Mouse (Mus musculus) layer of hippocampus, adult 11-12 months (tissue): ENCODE results near the gene Eef1a1.
"Not testable (repeated sequence)": the region's sequence is repeated elsewhere in the genome, so short reads cannot be mapped to it uniquely, and the experiment has no call there.

Experiments used
- DNase-seq: peaks from one replicate; pipeline ENCODE4 v3.0.0; 2022; ENCODE audit warnings: low spot score

The Eef1a1 gene

DNA sequence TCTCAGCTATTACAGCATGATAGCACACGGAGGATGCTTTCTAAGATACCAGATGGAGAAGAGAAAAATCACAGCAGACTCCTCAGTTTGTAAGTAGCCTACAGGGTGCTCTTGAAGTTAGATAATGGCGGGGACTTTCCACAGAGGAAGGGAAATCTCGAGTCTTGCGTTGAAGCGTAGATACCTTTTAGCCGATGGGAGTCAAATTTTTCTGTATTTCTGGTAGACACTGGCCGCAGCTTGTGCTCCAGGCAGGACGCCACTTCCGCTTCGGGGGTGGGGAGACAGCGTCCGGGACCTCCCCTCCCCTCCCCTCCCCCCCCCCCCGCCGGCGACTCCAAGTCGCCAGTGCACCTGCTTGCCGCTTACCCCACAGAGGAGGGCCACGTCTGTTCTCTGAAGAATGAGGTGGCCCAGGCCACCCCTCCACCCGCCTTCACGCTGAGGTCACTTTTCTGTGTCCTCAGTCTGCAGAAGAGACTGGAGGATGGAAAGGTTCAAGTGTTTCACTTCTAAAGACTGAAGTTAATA is at the start of gene Eef1a1:
TSS of gene Eef1a1 (minus strand) at position 262 of the 531 bp plus-strand sequence.
- peak; percentile 49 for DNase-seq

DNA sequence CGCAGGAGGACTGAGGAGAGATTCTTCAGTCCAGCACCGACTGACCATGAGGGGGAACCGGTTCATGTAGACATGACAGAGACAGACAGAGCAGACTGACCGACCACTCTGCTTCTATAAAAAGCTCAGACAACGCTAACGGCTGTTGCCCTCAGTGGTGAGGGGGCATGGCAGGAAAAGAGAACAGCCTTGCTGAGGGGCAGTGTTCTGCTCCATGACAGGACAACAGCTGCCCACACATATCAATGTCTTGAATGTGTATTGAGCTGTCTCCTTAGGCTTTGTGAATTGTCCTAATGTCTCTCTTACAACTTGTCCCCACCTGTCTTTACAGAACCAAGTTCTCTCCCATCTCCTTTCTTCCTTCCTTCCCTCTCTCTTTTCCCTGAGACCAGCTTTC is 49.5 kb upstream of the Eef1a1 start:
- DNase-seq: no peak

DNA sequence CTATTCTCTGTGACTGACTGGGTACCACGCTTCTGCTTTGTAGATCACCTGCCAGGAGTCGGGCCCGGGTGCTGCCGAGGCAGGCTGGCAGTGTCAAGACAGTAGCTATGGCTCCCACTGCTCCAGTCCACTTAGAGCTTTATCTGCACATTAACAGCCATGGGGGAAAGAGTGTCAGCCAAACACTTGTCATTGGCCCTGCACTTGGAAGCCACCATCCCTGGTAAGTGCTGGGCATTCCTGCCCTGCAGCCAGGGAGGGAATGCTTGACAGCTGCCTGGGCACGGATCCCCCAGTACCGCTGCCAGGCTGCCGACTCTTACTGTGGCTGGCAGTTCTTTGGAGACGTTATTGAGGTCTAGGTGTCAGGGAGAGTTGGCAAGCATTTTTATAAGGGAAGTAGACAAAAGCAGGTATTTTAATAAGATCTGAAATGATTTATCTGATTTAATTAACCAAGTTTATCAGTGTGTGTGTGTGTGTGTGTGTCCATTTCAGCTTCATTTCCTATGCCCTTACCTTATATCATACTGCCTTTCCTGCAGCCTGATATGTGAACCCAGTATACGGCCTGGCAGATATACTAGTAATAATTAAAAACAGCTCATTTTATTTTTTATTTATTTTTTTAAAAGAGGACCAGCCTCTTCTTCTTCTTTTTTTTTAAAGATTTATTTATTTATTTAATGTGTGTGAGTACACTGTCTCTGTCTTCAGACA is 48.4 kb upstream of the Eef1a1 start:
- no peak for DNase-seq

DNA sequence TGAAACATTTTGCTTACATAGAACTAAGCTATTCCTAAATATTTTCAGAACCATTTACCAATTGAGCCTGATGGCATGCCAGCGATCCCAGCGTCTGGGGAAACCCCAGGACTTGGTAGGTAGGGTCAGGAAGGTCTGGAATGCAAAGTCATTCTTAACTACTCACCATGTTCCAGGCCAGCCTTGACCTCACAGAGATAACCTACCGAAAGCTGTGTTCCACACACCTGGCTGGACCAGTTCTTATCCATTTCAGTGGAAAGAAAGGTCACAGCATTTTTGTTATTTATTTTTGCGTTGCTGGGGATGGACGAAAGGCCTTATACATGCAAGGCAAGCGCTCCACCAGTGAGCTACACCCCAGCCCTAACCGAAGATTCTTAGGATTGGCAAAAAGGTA is 45.7 kb upstream of the Eef1a1 start:
- DNase-seq: no peak

DNA sequence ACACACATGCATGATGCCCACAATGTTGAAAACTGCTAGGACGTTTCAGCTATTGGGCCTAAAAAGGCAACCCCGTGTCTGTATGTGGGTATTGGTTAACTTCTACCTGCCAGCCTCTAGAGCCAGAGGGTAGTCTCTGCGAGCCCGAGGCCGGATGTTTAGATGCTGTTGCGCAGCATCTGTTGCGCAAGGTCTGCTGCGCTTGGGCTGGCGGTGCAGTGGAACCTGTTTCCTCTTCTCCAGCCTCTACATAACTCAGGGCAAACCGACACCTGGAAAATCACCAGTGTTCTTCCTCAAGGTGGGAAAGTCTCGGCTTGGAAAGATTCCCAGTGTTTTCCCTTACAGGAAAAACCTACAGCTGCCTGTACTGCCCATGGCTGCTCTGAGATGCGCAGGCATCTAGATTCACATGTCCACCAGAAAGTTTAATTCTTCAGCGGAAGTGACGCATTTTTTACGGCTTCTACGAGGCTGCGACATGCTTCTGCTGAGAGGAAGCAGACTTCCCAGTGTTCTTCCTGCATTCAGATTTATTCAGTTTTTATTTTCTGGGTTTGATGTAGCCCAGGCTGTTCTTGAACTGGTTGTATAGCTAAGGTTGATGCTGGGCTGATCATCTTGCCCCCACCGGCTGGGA is 44.5 kb upstream of the Eef1a1 start:
- DNase-seq: peak; percentile 16

DNA sequence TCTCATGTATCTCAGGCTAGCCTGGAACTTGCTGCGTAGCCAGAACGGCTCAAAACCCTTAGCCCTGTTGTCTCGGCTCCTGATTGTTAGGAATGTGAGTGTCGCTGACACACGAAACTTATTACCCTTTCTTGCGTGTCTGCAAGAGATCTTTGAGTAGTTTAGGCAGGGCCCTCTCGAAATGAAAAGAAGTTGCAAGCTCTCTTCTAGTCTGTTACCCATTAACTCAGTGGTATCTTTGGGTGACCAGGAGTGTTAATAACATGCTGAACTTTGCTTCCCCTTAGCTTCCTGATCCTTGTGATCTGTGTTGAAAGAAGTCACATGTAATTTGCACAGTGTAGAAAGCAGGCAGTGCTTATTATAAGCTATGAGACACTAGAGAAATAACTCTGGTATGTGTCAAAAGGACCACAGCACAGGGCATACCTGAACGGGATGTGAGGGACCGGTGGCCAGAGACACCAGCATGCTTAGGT is 43.4 kb upstream of the Eef1a1 start:
- no peak for DNase-seq

DNA sequence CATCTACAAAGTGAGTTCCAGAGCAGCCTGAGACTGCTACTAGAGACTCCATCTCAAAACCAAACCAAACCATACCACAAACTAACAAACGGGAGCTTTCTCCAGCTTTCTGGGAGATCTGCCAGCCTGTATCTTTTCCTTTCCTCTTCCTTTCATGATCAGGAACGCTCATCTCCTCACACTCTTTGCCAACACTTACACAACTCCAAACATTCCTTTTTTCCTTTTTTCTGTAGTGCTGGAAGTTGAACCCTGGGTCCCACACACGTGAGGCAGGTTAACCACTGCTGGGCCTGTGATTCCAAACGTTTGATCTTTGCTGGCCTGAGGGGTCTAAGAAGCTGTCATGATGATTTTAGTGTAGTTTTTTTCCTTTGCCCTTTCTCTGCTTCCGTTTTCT is 42.9 kb upstream of the Eef1a1 start:
- DNase-seq: no peak

DNA sequence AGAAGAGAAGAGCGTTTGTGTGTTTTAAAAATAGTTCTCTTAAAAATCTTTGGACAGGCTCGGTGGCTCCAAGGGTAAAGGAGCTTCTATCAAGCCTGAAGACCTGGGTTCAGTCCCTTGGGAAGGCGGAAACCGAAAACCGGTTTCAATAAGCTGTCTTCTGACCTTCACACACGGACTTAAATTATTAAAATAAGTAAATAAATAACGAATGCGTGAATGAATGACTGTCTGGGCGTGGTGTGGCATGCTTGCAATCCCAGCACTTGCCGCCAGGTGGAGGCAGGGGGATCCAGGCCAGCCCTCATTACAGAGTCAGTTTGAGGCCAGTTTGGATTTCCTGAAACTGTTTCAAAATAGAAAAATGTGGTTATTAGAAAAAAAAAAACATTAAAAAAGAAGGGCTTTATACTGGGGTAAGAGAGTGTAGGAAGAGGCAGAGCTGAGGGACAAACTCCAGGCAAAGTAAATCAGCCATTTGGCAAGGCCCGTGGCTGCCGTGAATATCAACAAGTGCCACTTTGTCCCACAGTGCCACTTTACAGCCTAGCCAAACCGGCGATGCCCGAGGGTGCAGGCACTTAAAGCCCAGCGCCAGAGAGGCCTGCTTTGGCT is 38.9 kb upstream of the Eef1a1 start:
- peak; percentile 75 for DNase-seq

DNA sequence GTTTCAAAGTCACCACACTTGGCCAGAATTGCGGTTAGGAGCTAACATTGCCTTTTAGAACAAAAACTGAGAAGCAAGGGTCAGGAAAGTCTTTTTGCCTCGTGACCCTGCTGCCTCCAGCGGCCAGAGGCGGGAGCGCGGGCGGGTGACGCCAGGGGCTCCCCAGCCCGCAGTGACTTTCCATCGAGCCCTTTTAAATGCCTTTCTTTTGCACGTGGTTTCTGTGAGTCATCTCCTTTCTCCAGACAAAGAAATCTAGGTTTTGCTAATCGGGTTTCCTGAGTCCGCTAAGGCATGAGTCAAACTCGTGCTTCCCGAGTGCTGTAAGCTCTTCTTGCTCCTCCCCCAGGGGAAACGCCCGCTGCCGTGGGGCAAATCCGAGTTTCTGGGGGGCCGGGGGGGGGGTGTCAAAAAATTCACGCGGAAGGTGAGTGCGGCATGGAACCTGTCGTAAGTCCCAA is 38.4 kb upstream of the Eef1a1 start:
- peak; percentile 68 for DNase-seq

DNA sequence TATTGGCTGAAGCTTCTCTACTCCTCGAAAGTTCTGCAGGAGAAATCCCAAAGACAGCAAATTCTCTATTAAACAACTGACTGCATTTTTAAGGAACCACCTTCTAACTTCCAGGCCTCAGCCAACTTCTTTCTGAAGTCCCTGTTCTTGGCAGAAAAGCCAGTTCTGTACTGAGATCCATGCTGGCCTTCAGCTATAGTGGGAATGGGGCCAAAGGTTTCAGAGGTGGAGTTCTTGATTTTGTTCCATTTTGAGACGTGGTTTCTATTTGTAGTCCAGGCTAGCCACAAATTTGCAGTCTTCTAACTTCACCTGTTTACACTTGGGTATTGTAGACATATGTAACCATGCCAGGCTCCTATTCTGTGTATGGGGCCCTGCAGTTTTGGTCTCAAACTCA is 37.3 kb upstream of the Eef1a1 start:
- no peak for DNase-seq

DNA sequence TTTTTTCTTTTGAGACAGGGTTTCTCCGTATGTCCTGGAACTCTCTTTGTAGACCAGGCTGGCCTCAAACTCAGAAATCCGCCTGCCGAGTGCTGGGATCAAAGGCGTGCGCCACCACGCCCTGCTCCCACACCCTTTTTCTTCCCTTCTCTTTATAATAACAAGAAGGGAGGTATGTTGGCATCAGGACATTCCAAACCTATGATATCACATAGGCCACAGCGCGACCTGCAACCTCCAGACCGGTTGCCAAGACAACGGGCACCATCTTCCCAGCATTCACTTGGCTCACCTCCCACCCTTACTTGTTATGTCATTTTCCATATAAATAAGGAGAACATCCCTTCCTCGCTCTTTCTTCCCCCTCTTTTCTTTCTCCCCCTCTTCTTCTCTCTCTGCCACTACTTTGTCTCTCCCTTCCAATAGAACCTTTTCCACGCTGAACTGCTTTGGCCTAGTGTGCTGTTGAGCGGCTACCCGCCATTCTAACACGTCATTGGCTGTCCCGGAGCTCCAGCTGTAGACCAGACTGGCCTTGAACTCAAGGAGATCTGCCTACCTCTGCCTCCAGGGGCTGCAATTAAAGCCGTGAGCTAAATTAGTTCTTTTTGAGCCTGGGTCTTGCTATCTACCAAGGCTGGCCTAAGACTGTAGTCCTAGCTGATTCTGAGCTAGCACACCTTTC is 36.6 kb upstream of the Eef1a1 start:
- DNase-seq: no peak

DNA sequence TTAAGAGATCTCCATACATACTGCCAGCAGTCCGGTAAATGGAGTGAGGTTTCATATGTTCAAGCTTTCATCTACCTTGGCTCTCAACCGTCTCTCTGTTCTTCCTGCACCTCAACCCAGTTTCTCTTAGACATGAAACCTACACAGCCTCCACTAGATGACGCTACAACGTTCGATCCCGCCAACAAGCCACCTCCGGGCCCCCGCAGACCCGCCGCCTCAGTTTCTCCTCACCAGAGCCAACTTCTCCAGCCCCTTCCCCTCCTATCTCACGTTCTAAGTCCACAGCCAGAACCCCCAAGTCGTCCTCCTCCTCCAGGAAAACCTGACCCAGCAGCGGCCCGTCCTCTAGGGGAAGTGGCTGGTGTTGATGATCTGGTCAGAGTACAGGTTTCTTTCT is 32.7 kb upstream of the Eef1a1 start:
- no peak for DNase-seq

DNA sequence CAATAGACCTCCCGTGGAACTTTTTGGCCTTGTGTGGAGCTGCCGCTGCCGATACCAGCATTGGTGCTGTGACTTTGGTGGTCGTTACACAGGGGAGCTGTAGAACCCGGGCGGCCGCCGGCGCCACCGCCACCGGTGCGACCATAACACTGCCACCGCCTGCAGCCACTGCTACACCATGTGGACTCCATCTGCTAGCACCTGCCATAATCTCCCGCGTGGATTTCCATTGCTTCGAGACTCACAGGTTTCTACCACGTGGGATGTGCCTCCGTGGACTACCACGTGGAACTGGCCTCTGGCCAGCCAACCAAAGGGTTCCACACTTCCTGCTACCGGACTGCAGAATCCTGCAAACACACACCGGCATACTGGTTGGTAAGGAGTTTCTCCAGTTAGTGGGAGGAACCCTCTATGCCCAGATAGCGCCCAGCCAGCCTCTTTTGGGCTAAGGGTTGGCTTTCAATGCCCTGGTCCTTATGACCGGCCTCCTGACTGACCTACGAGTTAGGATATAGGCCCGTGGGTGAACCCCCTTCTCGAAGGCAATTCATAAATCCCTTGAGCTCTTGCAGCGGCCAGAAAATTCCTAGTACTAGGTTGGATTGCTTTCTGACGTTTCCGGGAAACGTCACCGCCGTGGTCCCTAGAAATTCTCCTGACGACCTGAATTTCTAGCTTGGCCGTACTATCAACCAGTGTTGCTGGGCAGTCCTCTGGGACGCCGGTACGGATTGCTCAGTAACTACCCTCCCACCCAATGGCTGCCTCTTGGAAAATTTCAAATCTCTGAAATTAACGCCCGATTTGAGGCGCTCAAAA is 32.0 kb upstream of the Eef1a1 start:
- peak; percentile 49 for DNase-seq

DNA sequence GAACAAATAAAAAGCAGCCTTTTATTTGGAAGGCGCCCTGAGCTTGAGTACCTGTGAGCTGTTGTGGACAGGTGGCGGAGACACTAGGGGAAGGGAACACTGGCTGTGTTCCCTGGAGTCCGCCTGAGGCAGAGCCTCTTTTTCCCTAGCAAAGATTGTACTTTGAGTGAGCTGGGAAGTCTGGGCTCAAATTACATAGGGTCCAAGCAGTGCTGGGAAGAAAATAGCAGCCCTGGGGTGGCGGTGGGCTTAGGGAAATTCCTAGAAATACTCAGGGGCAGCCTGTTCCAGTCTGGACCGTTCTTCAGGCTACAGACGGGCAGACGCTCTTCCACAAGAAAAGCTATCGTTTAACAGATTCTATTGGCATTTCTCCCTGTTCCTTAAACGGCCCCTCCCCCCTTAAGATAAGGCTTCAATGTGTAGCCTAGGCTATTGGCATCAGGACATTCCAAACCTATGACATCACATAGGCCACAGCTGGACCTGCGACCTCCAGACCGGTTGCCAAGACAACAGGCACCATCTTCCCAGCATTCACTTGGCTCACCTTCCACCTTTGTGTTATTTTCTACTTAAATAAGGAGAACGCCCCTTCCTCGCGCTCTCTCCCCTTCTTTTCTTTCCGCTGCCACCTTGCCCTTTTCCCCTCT is 31.3 kb upstream of the Eef1a1 start:
- no peak for DNase-seq

DNA sequence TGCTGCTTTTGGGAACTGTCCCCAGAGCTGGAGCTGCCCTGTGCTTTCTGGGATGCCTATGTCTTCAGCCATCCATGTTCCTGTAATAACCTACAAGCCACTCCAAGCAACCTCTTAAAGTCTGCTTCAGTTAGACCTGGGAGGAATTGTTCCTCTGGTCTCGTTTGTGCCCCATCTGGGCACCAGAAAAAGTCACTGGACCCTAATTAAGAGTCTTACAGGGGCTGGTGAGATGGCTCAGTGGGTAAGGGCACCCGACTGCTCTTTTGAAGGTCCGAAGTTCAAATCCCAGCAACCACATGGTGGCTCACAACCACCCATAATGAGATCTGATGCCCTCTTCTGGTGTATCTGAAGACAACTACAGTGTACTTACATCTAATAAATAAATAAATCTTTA is 28.3 kb upstream of the Eef1a1 start:
- DNase-seq: not testable (repeated sequence)

DNA sequence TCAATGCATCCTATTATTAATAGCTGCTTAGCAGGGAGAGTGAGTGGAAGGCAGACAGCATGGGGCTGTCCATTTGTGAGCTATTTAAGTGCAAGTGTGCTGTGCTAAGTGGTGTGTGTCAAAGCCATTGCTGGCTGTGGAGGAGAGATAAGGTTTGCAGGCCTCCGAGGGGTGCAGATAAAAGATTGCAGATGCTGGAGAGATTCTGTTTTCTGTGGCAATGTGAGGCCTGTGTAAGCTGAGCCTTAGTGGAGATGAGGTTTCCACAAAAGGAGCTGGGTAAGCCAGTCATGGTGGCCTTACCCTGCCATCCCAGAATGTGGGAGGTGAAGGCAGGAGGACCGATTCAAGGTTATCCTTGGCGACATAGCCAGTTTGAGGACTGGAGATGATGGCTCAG is 27.2 kb upstream of the Eef1a1 start:
- DNase-seq: no peak

DNA sequence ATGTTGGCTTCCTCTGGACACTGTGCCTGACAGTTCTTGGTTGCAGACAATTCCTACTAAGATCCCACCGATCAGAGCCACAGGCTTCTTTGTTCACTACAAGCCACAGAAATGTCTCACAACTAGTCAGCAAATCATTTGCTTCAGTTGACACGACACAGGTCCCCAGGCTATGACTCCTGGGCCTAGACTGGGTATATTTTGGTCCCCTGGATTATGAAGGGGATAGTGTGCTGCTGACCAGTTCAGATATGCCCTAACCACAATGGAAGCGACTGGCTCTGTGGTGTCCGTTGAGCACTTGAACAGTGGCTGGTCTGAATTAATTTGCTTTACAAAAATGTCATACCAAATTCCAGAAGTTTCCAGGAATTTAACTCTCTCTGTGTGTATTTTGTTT is 25.7 kb upstream of the Eef1a1 start:
- no peak for DNase-seq

DNA sequence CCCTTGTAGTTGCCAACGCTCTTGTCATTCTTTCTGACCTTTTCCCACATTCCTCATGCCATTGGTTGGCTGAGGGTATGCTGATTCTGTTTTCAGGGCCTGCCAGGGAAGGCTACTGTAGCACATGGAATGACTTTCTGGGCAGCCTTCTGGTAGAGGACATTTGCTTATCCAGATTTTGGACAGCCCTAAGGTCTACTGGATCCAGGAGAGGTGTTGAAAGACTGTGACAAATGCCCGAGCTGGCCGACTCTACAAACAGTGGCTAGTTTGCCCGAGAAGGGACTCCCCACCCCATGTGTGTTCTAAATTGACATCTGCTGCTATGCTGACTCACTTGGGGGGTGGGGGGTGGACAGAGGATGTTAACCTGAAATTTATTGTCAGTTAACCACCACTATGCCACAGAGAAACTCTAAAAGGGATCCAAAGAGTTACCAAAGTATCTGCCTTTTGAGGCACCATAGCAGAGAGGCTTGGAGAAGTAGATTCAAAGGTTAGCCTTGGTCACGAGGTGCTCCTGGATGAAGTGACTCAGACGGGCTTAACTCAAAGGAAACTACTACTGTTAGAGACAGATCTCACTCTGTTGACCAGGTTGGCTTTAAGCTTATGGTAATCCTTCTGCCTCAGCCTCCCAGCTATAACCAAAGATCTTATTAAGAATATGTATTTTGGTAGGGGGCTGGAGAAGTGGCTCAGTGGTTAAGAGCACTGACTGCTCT is 25.0 kb upstream of the Eef1a1 start:
- no peak for DNase-seq

DNA sequence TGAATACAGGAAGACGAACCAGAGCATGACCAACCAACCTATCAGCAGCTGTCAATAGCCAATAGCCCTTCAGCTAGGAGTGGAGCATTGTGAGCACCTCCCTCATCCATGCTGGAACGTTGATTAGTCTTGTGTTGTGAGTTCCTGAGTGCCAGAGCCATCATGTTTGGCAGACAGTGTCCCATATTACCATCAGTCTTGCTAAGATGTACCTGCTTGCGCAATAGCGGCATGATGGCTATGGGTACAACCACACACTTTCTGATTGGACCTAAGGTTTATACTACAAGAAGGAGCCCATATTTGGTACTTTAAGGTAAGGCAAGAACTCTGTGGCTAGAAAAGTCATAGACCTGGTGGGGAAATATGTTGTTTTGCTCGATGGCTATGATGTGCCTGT is 22.8 kb upstream of the Eef1a1 start:
- no peak for DNase-seq

DNA sequence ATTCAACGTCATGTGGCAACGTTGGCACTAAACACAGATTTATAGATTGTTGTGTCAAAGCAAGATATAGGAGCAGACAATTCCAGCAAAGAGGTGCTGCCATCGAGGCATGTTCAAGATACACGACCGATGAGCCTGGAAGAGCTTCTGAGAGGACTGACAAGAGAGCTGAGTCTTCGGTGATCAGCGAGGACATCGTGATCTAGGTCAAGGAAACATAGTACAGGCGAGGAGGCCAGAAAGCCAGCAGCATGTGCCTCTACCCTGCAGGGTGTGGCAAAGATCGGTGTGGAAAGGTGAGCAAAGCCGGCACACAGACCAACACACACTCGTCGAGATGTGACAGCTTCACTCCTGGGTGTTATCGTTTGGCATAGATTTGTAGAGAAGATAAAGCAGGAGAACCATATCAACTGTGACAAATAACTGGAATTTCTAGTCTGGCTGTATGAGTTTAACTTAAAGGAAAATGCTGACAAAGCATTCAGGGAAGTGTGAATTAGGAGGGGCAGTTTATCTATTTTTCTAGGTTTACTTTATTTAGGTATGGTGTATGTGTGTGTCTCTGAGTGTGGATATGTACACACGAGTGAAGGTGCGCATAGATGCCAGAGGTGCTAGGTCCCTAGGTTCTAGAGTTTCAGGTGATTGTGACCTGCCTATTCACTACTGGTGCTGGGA is 19.3 kb upstream of the Eef1a1 start:
- no peak for DNase-seq
